Mouse (Mus musculus) C2C12 (cell line): ENCODE results near the gene Rhod.

Experiments used
- CEBPB ChIP-seq: IDR thresholded peaks from one replicate; pipeline ENCODE4 v1.6.1; 2011; ENCODE audit warnings: low read depth, mild to moderate bottlenecking, control low read depth, moderate library complexity
- CTCF ChIP-seq: IDR thresholded peaks from one replicate; pipeline ENCODE4 v1.5.1; 2011; ENCODE audit not compliant: control insufficient read depth, insufficient read depth, insufficient read length

DNA sequence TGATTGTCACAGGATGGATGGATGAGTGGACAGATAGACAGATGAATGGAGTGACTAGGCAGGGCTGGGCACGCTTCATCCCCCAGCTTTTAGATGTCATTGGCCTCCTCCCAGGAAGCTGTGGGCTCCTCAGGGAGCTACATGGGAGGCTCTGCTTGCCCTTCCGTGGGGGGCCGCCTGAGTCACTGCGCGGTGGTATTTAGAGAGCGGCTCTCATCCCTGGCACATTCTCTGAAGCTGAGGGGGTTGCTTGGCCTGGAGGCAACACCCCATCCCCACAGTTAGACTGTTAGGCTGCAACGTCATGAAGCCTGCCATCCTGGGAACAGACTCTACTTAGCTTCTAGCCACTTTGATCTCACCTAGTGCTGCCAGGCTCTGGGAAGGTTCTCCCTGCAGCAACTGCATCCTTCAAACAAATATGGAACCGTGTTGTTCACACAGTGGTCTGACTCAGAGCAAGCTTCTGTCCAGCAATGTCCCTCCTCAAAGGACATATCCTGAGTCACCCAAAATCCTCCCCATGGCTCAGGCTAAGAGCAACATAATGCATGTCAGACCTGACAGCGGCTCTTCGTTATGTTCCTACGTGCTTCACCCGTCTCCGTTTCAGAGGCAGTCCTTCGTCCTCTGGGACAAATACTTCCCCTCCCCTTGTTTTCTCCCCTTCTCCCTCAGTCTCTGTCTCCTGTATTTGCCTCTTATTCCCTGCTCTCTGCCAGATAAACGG lies 16.0 kb upstream of the Rhod start:
- TF ChIP-seq CEBPB (no peak), CTCF (no peak)
